Mouse (Mus musculus) olfactory bulb, adult 2 months (tissue): ENCODE measurements around the gene Slc33a1. TPM values are rescaled to one million over a fixed set of nuclear protein-coding genes. Genes with fewer than 3 reads are reported as not detected.

ENCODE experiments used
- H3K27ac ChIP-seq: fragments of 200-500 bp; 2 replicates; pipeline ENCODE4 v1.5.1; 2012; ENCODE audit warnings: low read depth, low read length; ENCODE audit not compliant: insufficient read depth
- H3K4me1 ChIP-seq: fragments of 200-500 bp; 2 replicates; pipeline ENCODE4 v1.6.1; 2012; ENCODE audit warnings: low read length; ENCODE audit not compliant: control insufficient read depth, insufficient read depth
- H3K4me3 ChIP-seq: fragments of 200-500 bp; 2 replicates; pipeline ENCODE4 v1.5.1; 2012; ENCODE audit warnings: mild to moderate bottlenecking, low read depth, low read length, moderate library complexity; ENCODE audit not compliant: insufficient read depth
- CTCF ChIP-seq: fragments of 200-500 bp; IDR thresholded peaks from 2 replicates; pipeline ENCODE4 v1.5.1; 2012; ENCODE audit warnings: low read depth, mild to moderate bottlenecking, low read length, moderate library complexity; ENCODE audit not compliant: insufficient read depth
- POLR2A ChIP-seq: fragments of 200-500 bp; IDR thresholded peaks from 2 replicates; pipeline ENCODE4 v1.6.1; 2012; ENCODE audit warnings: mild to moderate bottlenecking, low read depth, low read length, moderate library complexity; ENCODE audit not compliant: insufficient read depth
- WGBS: fragments of 180-500 bp; shearing (Covaris S2); methylation state at CpG from one replicate; pipeline ENCODE4 v1.1.7; 2018; 5-methylcytosine and 5-hydroxymethylcytosine counted together
- polyA plus RNA-seq: library from polyadenylated mRNA; stranded (reverse); fragments of >200 nt; gene quantifications from 2 replicates; pipeline ENCODE4 v1.2.4, GENCODE M21; 2012; ENCODE audit warnings: low replicate concordance; ENCODE audit not compliant: missing spikeins, insufficient read depth, insufficient read length

Slc33a1 gene
- polyA plus RNA-seq, 1 experiment = not detected

- WGBS = 4% methylated on average over 12 of the region's 12 CpGs
- TF ChIP-seq POLR2A = no peak
- TF ChIP-seq CTCF = no peak
- H3K4me3 ChIP-seq = no peak overlapping the region
- H3K4me1 ChIP-seq = peaks cover 4% of the 10 kb centered on the region
- no peak overlapping the region for H3K27ac ChIP-seq
Observed at GRCm38 (mm10) chr3:63900021-63900571, 64.5 kb downstream of the Slc33a1 start.

- under 1% methylated on average over 12 of the region's 12 CpGs for WGBS
Observed at GRCm38 (mm10) chr3:63899309-63899695, 65.3 kb downstream of the Slc33a1 start, which contains the start of gene Plch1. Gene Plch1, minus strand, starts transcription at chr3:63899472.

GRCm38 (mm10) chr3:63898581-63899308 is 65.8 kb downstream of the Slc33a1 start:
- Histone ChIP-seq H3K4me3 (peak overlapping the region; percentile 71), H3K27ac (no peak overlapping the region)

More at GRCm38 (mm10) chr3:63899309-63899695, 65.3 kb downstream of the Slc33a1 start, which contains the start of gene Plch1:
- Histone ChIP-seq H3K4me3 (peak within 1 kb of the TSS; percentile 71), H3K4me1 (peaks cover 4% of the 10 kb centered on the region; the same call in 1 of the 2 replicates), H3K27ac (no peak within 1 kb of the TSS; the same call in 1 of the 2 replicates)
- TF ChIP-seq POLR2A (no peak), CTCF (no peak)

GRCm38 (mm10) chr3:63897177-63897576 is 67.4 kb downstream of the Slc33a1 start:
- TF ChIP-seq CTCF = no peak
- TF ChIP-seq POLR2A = no peak
- 38% methylated on average over 1 of the region's 1 CpGs for WGBS
- Histone ChIP-seq H3K27ac (no peak overlapping the region), H3K4me1 (peaks cover 4% of the 10 kb centered on the region; the same call in 1 of the 2 replicates), H3K4me3 (no peak overlapping the region)

More at GRCm38 (mm10) chr3:63898581-63899308, 65.8 kb downstream of the Slc33a1 start:
- under 1% methylated on average over 41 of the region's 41 CpGs for WGBS
- no peak for TF ChIP-seq CTCF
- no peak for TF ChIP-seq POLR2A
- H3K4me1 ChIP-seq = peaks cover 4% of the 10 kb centered on the region; the same call in 1 of the 2 replicates

- TF ChIP-seq CTCF = no peak
- TF ChIP-seq POLR2A = no peak
- WGBS = 68% methylated on average over 4 of the region's 4 CpGs
- no peak overlapping the region for H3K4me3 ChIP-seq
- no peak overlapping the region for H3K27ac ChIP-seq
- peaks cover 4% of the 10 kb centered on the region; the same call in 1 of the 2 replicates for H3K4me1 ChIP-seq
Observed at GRCm38 (mm10) chr3:63896303-63896702, 68.3 kb downstream of the Slc33a1 start.

- TF ChIP-seq POLR2A = no peak
- TF ChIP-seq CTCF = no peak
- 30% methylated on average over 2 of the region's 2 CpGs for WGBS
- H3K4me3 ChIP-seq = no peak overlapping the region
- H3K27ac ChIP-seq = no peak overlapping the region
- H3K4me1 ChIP-seq = peaks cover 4% of the 10 kb centered on the region; the same call in 1 of the 2 replicates
Observed at GRCm38 (mm10) chr3:63895786-63896185, 68.8 kb downstream of the Slc33a1 start.

- H3K4me1 ChIP-seq = no peaks in the 10 kb centered on the region
- WGBS = 62% methylated on average over 7 of the region's 7 CpGs
- TF ChIP-seq CTCF (no peak), POLR2A (no peak)
- no peak overlapping the region for H3K27ac ChIP-seq
- no peak overlapping the region for H3K4me3 ChIP-seq
Observed at GRCm38 (mm10) chr3:63893677-63894076, 70.9 kb downstream of the Slc33a1 start.

GRCm38 (mm10) chr3:63892154-63892553 is 72.4 kb downstream of the Slc33a1 start:
- 22% methylated on average over 3 of the region's 3 CpGs for WGBS
- Histone ChIP-seq H3K4me3 (no peak overlapping the region), H3K27ac (no peak overlapping the region), H3K4me1 (no peaks in the 10 kb centered on the region)
- TF ChIP-seq CTCF = no peak
- no peak for TF ChIP-seq POLR2A

Other genes with a start within 250 kb of the Slc33a1 start
- not detected in 2 replicates for gene Plch1, start 65.3 kb downstream of the Slc33a1 start, polyA plus RNA-seq
- gene E130311K13Rik, start 35.3 kb downstream of the Slc33a1 start, polyA plus RNA-seq = not detected in 2 replicates
- not detected in 2 replicates for gene Gmps, start 11.3 kb upstream of the Slc33a1 start, polyA plus RNA-seq
- gene Vmn2r1, start 116.8 kb upstream of the Slc33a1 start, polyA plus RNA-seq = not detected in 2 replicates
- not detected in 2 replicates for gene Vmn2r2, start 177.2 kb upstream of the Slc33a1 start, polyA plus RNA-seq